Mouse (Mus musculus): Measurements from ENCODE around the gene Sh3bgrl.

Gene Sh3bgrl

DNA sequence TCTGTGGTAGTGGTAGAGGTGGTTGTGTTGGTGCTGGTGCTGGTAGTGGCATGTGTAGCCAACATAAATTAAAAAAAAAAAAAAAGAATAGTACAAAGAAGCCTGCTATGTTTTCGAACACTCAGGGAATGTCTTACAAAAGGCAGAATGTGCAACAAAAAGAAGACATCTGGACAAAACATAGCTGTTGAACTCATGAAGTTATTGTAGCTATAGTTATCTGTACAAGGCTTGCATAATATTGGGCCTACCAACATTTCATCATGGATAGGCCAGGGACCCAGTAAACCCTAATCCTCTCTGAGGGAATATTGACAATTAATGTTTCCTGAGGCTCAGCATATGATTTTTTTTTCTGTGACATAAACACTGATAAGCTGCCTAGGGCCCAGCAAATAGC, 37.3 kb downstream of the Sh3bgrl start:
- no peak for DNase-seq (ENCODE audit: low spot score)

DNA sequence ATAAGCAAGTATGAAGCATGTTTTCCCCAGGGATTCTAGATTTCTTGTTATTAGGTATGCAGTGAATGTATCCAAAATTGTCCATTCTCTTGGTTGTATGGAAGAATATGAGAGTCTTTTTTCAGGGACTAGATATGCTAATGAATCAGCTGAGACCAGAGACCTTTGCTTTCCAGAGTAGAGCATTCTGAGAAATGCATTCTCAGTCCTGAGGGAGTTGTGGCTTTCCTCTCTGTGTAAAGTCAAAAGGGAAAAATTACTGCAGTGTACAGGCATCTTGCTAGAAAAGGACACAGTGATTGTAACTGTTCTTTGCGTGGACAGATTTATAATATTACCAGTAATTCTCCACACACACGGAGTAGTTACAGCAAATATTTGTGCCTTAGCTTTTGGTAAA, 38.3 kb downstream of the Sh3bgrl start:
- DNase-seq (ENCODE audit: low spot score), result no peak

DNA sequence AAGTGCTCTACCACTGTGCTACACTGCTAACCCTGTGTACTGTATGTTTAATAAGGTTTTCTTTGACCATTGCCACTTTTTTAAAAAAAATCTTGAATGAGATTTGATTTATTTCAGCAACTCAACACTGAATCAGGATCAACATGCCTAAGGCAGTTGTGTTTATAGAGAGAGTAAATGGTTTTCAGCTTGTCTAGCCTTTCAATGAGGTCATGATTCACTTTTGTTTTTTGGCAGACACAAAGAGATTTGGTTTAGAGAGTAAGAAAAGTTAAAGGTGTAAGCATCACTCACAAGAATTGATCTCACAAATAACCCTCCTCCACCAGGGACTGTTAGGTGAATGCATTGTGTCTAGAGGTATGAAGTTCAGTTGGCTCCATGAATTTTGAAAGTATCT, 41.1 kb downstream of the Sh3bgrl start:
- DNase-seq (ENCODE audit: low spot score), result no peak

DNA sequence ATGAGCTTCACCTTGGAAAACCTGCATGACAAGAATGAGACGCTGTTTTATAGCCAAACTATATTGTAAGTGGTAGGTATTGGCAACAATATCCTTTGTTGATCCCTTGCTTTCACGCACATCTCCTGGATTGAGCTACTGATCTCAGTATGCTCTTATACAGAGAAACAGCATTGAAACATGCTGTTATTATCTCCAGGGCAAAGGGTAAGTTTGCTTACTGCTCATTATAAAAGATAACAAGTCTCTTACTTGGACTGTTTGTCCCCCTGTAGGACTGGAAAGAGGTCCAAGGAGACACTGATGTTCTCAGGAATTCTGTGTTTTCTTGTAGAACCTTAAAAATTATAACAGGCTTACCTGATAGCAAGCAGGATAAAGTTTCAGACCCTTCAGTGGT, 41.7 kb downstream of the Sh3bgrl start:
- DNase-seq (ENCODE audit: low spot score), result no peak

DNA sequence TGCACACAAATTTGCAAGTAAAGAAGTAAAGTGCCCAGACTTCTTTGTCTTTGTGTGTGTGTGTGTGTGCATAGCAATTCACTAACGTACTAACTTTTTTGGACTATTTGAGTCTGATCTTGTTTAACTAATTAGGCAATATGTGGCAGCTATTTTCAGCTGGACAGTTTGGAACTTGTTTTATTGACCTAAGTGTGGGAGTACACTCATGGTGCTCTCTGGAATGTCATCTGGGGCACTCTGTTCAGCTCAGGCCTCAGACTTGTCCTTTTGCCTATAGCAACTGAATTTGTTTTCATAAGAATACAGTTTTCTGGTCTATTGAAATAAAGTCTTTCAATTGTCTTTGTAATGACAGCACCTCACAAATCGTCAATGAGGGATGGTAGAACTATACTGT, 42.1 kb downstream of the Sh3bgrl start:
- no peak for DNase-seq (ENCODE audit: low spot score)

DNA sequence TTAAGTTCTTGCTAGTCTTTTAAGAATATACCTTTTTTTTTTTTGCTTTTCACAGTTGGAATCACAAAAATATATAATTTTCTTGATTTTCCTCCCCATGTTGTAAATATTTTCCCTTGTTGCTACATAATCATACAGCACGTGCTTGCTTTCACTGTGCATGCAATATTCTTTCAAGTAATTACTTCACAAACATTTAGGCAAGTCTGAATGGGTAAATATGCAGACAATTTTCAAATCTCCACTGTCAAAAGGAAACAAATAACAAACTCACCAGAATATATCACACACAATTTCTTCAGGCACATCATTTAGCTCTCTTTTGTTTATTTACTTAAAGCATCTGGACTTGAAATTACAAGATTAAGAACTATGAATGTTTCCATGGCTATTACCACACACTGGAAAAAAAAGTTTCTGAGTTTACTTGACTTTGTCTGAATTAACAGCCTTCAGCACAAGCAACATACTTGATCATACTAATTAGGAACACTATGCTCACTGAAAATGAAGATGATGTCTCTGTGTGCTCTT, 46.2 kb downstream of the Sh3bgrl start:
- DNase-seq (ENCODE audit: low spot score), result no peak

DNA sequence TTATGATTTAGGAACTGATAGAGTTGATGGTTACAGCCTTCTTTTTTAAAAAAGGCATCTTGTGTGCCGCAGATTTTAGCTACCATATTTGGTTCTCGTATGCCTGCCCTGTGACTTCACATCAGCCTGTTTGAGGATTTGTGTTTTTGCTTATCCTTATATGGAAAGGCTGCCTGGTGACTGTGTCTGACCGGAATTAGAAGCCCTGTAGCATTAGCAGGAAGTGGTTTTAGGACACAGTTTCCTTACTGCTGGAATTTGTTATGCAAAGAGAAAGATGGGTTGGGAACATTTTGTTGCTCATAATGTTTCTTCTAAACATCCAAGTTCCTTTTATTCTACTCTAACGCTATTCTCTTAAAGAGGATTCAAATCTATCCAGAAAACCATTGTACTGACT, 47.1 kb downstream of the Sh3bgrl start:
- DNase-seq (ENCODE audit: low spot score), result no peak

DNA sequence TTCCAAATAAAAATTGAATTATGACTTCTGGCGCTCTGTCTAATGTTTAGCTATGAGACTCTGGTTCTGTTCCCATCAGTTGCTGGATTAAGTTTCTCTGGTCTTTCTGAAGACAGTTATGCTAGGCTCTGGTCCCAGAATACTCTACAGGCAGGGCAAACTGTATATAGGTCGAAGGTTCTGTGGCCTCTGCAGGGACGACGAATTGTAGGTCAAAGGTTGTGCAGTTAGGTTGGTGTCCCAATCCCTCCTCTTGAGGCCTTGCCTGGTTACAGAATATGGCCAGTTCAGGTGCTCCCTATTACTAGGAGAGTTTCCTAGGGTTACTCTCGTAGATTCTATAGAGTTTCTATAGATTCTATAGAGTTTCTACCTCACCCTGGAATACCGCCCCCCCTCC, 50.6 kb downstream of the Sh3bgrl start:
- no peak for DNase-seq (ENCODE audit: low spot score)

DNA sequence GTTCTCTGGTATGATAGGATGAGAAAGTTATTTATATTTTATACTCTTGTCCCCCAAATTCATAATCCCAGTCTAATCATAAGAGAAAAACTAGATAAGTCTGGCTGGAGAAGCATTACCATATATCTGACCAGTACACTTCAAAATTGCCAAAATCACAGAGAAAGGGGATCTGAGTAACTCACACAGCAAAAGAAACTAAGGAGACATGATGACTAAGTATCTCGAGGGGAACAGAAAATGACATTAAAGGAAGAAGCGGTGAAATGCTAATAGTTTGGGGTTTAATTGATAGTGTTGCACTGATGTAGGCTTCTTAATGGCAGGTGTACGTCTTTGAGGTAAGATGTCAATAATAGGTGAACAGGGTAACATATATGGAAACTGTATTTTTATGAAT, 51.9 kb downstream of the Sh3bgrl start:
- DNase-seq (ENCODE audit: low spot score), result no peak

DNA sequence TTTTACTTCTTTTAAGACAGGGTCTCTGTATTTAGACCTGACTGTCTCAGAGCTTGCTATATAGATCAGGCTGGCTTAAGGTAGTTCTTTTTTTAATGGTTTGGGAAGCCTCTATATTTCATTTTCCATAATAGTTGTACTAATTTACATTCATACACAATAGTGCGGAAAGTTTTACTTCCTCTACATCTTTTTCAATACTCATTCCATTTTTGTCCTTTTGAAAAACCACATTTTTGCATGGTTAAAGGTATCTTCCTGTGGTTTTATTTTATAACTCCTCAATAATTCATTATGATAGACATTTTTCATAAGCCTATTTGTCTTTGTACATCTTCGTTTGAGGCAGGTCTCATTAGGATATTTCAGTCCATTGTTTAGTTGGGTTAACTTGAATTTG, 56.1 kb downstream of the Sh3bgrl start:
- DNase-seq (ENCODE audit: low spot score), result no peak

DNA sequence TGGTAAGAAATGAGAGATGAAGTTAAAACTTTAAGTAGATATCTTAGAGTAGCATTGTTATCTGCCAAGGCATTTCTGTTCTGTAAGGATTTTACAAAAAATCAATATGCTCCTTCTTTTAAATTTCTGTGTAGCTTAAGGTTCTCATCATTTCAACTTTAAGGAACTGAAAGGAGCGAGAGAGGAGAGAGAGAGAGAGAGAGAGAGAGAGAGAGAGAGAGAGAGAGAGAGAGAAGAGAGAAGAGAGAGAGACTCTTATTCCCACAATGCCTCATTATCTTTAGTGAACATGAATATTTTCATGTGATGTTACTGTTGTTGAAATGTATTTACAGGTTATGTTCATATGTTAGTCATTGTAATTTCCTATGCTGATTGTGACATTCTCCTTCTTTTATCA, 65.2 kb downstream of the Sh3bgrl start:
- no peak for DNase-seq (ENCODE audit: low spot score)

DNA sequence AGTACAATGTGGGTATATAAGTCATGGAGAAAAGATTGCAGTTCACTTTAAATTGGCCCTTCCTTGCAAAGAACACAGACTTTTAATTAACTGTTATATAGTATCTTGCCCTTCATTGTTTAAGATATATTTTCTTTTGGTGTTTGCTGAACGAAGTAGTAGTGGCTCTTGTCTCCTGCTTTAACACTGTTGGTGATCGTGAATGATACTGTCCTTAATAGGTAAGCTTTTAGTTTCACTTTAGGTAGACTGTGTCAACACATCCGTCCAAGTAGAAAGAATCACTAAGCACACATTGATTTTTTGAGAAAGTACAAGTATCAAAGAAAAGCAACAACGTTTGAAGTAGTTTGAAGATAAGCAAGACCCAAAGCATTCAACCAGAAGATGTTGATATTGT, 65.7 kb downstream of the Sh3bgrl start:
- DNase-seq (ENCODE audit: low spot score), result no peak

DNA sequence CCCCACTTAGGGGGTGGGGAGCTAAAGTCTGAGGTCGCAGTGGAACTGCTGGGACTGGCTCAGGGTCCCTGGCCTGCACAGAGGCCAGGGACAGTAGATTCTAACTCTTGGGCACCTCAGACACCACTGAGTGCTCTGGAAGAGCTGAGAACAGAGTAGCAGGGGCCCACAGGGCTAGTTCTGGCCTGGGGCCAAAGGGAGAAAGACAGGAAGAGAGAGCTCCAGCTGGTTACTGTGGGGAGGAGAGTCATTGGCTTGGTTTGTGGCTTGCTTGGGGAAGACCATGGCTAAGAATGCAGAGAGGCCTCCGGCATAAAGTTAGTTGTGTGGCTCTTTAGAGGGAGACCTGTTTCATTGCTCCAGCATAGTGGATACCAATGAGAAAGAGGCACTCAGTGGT, 79.9 kb downstream of the Sh3bgrl start:
- no peak for DNase-seq (ENCODE audit: low spot score)

DNA sequence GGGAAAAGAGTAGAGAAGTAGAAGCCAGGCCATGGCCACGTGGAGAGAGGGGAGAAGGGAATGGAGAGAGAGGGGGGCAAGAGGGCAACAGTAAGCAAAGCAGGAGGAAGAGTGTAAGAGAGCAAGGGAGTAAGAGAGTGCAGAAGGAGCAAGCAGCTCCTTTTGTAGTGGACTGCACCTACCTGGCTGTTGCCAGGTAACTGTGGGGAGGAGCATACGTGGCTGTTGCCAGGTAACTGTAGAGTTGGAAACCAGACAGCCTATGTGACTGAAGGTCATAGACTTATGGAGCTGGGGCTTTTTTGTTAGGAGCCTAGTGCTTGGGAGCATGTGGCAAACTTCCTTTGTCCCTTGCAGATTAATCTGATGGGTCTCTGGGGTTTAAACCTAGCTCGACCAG, 80.3 kb downstream of the Sh3bgrl start:
- no peak for DNase-seq (ENCODE audit: low spot score)

DNA sequence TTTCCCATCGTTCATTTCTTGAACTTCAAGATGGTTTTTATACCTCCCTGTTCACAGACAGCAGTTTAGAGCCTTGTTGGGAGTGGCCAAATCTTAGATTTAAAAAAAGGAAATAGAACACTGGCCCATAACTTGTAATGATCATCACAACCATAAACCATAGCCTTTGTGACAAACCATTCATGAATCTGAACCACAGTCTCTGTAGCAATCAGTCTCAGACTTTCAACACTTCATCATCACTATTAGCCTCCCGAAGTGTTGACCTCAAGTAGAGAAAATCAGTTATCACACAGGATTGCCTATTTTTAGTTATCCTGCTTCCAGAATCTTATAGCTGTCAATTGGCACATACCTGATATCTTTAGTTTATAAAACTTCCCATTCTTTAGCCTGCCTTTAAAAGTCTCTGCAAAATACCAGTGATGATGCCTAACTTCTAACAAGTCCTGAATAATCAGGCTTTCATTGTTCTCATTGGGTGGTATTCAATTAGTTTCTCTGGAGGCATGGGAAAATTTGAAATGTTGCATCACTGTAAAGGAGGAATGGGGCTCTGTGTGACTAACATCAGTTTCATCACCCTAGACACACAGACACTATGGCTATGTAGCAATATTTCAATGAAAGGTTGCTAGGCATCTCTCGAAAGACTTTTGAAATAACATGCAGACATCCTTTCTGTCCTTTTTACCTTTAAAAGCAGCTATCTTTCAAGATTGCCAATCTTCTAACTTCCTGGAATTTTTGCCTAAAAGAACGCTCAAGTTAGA, 89.7 kb downstream of the Sh3bgrl start:
- no peak for DNase-seq (ENCODE audit: low spot score)

DNA sequence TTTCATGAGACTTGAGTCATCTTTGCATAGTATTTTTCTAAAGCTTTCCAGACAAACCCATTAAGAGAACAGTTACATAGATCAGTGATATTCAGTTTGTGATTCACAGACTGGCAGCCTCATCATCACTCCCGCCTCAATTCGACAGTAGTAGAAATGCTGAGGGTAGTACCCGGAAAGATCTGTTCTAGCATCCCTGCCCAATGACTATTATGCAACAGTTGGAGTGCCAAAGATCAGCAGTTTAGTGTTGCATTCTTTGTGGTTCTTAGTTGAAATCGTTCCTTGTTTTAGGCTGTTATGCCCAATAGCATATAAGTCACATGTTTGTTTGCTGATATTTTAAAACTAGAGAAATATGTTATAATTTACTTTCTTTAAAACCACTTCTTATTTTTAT, 94.4 kb downstream of the Sh3bgrl start:
- DNase-seq (ENCODE audit: low spot score), result no peak

DNA sequence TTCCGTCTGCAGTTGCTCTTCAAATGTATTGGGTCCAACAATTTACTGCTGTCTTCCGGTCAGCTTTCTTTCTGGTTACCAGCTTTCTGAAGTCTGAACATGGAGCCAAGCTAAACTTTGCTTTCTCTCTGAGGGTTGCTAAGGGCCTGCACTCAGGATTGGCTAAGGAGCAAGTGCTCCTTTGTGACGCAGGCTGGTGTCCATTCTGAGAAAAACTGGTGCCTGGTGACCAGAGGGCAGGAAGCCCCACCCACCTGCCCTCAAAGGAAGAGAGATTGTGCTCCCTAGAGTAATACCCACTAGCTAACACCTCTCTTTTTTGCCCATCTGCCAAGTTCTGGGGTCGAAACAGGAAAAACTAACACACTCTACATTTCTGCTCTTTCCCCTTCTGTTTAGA, 95.8 kb downstream of the Sh3bgrl start:
- DNase-seq (ENCODE audit: low spot score), result no peak

DNA sequence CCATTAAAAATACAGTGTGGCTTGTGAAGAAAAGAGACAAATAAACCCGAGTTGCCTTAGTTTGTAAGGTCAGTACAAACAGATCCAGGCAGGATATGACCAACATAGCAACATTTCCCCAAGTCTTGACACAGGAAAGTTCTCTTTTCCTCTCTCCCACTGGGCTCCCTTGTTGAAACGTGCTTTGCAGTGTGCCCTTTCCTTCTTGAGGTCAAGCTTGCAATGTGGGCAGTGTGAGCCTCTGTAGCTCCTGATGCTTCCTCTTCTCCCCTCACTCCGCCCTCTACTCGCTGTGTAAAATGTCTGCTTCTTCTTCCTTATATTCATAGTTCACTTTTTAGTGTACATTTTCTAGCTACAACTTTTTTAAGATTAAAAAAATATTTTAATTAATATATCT, 96.3 kb downstream of the Sh3bgrl start:
- no peak for DNase-seq (ENCODE audit: low spot score)

DNA sequence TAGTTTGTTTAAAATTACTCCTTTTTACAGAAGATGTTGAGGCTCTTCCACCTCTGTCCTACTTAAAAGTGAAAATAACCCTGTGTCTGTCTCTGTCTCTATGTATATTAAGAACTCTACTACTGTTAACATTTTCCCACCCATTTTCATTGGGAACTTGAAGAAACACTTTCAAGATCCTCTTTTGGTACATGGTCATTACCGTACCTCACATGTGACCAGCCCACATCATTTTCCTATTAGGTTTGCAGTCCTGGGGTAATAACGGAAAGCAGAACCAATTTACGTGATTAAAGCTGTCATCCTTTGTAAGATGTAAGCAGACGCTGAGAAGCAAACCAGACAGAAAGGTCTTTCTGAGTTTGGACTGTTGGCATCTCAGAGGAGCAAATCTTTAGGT, 101.3 kb downstream of the Sh3bgrl start, which contains the start of gene Gm6377:
Gene Gm6377, plus strand, starts transcription at position 289 of the 400 bp plus-strand sequence.
- no peak for DNase-seq (ENCODE audit: low spot score)

DNA sequence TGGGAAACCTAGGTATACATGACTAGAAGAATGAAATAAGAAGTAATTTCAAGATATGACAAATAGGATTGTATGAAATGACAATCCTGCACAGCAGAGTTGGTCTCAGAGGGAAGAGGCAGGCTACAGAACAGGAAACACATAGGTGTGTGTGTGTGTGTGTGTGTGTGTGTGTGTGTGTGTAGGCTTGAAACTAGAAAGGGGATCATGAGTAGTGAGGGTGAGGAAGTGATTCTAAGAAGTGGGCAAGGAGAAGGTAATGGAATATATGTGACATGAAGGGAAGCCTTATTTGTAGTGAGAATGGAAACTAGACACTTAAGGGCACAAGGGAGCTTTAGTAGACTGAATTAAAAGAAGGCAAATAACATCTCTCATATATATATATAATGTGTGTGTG, 112.7 kb downstream of the Sh3bgrl start:
- no peak for DNase-seq (ENCODE audit: low spot score)

DNA sequence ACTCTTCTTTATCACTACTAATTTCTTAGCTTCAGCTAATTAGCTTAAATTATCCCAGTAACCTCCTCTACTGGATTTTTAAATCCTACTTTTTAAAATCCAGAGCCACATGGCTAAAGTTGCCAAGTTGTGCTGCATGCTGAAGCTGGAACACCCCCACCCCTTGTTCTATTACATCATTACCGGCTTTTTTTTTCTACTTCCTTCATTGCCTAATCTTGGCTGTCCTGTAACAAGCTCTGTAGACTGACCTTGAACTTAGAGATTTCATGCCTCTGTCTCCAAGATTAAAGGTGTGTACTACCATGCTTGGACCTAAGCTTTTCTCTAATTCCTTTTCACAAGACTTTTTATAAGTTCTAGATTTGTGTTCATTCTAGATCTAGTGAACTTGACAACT, 133.6 kb downstream of the Sh3bgrl start:
- no peak for DNase-seq (ENCODE audit: low spot score)

DNA sequence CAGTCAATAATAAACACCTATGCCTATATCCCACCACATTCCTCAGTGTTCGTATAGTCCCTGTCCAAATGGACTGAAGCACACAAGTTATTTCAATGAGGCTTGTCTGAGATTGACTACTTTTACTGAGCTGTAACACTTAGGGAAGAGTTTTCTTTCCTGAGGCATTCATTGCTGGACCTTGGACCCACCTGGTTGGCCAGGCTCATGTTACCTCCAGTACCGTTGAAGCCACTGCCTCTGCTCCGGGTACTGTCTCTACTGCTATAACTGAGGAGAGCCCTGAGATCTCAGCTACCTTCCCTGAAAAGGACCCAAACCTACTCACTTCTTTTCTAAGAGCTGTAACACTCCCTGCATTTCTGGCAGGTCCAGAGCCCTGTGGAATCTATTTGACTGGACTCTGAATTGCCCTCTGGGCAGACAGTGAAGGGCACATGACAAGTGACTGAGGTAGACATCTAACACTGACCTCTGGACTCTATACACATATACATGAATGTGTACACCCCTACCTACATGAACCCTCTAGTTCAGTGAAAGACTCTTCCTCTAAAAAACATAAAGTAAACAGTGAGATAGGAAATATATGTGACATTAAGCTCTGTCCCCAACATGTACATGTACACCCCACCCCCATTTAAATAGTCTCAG, 140.3 kb downstream of the Sh3bgrl start:
- no peak for DNase-seq (ENCODE audit: low spot score)

DNA sequence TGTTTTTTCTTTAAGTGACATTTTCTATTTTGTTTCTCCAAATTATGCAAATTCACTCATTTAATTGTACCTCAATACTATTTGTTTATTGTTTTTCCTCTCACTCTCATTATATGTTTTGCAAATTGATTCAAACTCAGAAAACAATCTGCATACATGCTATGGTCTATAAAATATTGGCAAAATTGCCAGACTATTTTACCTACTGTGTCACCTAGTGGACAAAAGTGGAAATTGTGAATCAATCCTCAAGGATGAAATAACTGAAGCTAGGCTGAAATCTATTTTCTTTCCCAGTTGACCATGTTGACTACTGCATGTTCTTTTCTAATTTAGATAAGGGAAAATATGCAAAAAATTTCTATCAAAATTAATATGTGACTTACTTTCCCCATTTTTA, 143.0 kb downstream of the Sh3bgrl start:
- no peak for DNase-seq (ENCODE audit: low spot score)

Data from layer of hippocampus, adult 9-10 months (tissue).